Mouse (Mus musculus) adrenal gland, postnatal 25 days (tissue): ENCODE measurements around the gene Gm28510. TPM values are rescaled to one million over a fixed set of nuclear protein-coding genes. Genes with fewer than 3 reads are reported as not detected.
"Not testable (repeated sequence)": the region's sequence is repeated elsewhere in the genome, so short reads cannot be mapped to it uniquely, and the experiment has no call there.

Source experiments
- DNase-seq: peaks from one replicate; pipeline ENCODE4 v3.0.0; 2021; ENCODE audit warnings: mixed read lengths
- long read RNA-seq: library from polyadenylated mRNA; stranded (forward); transcript quantifications from one replicate; pipeline ENCODE4 v2.0.0, GENCODE M21; 2021
- total RNA-seq: library from RNA; stranded (reverse); gene quantifications from 2 replicates; pipeline ENCODE4 v1.2.3, GENCODE M21; 2021

Gene Gm28510
- total RNA-seq: not detected in 2 replicates
- long read RNA-seq: 0 reads

DNA sequence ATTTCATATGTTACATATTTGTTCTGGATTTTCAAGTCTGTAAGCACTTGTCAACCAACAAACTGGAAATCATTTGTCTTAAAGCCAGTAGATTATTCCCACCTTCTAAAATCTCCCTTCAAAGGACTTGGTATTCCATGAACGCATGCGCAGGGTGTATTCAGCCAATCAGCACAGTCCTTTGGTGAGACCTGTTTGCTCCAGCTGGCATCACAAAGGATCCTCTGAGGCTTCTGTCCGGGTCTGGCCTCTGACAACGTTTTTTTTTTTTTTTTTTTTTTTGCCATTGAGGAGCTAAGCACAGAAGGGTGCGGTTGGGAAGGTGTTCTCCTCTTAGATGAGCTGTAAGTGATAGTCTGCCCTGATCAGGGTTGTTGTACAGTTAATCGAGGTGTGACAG lies at the start of gene Gm28510:
Gm28510 (plus strand) TSS at position 301 of the 400 bp plus-strand sequence.
- DNase-seq: not testable (repeated sequence)

Other genes starting within 250 kb of the Gm28510 start
- not detected in 2 replicates for gene Gm20834, start 88.1 kb upstream of the Gm28510 start, total RNA-seq
- not detected in 2 replicates for gene Gm20737, start 123.3 kb downstream of the Gm28510 start, total RNA-seq
- not detected in 2 replicates for gene Gm21775, start 140.7 kb downstream of the Gm28510 start, total RNA-seq
- gene Gm21900, start 203.6 kb downstream of the Gm28510 start, total RNA-seq: not detected in 2 replicates